Mouse (Mus musculus) bone marrow macrophage, adult 2 months (primary cell): ENCODE data around the gene Vac14.

ENCODE experiments used
- CTCF ChIP-seq: IDR thresholded peaks from 2 replicates; pipeline ENCODE4 v1.5.1; 2012; ENCODE audit warnings: low read depth, mild to moderate bottlenecking, low read length, moderate library complexity
- POLR2A ChIP-seq: IDR thresholded peaks from 2 replicates; pipeline ENCODE4 v1.6.1; 2012; ENCODE audit warnings: mild to moderate bottlenecking, low read depth, low read length, borderline replicate concordance

DNA sequence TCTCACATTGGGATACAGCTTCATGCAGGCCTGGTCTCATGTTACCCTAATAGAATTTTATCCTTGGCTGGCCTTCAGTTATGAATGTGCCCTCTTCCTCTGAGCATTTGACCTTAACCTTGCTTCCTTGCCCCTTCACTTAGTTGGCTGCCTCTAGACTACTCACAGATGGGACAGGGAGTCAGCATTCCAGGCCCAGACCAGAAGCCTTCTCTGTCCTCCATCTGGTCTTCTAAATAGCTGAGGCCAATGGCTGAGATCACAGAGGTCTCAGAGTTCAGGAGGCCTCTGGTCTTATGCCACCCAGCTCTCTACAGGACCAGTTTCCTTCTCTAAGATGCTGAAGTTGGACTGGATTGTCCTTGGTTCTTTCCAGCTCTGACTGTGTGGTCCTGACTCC lies 41.7 kb downstream of the Vac14 start:
- TF ChIP-seq POLR2A = no peak
- no peak for TF ChIP-seq CTCF
